Mouse (Mus musculus): ENCODE results near the gene Gm8653.
"Not testable (repeated sequence)": the region's sequence is repeated elsewhere in the genome, so short reads cannot be mapped to it uniquely, and the experiment has no call there.

Gene Gm8653

GRCm38 (mm10) chr7:22201164-22201563 lies at the start of gene Gm8653:
Gene Gm8653 (minus strand): TSS chr7:22201264.
- DNase-seq (ENCODE audit: low spot score): not testable (repeated sequence)

- DNase-seq (ENCODE audit: low spot score): not testable (repeated sequence)
These were observed 28.3 kb upstream of the Gm8653 start, which contains the start of gene Gm8453 for GRCm38 (mm10) chr7:22229384-22229783. Gene Gm8453 (minus strand): TSS chr7:22229484.

DNA sequence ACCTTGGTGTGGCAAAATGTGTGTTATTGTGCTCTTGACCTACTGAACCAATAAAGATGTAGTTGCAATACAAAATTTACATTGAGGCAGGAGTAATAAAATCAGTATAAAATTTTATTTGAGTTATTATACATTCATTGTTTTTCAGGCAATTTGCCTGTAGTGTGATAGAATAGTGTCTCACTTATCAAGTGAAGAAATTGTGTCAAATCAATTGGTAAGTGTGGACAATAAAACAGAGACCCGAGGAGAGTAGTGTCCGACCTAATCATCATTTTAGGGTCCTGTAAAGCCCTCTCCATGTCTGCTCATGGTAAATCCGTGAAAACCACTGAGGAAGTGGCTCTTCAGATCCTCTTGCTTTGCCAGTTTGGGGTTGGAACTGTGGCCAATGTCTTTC lies 12.0 kb downstream of the Gm8653 start, which contains the start of gene Vmn1r143:
Vmn1r143 (plus strand) TSS at position 301 of the 400 bp plus-strand sequence.
- not testable (repeated sequence) for DNase-seq (ENCODE audit: low spot score)

GRCm38 (mm10) chr7:22163935-22164334 lies 37.1 kb downstream of the Gm8653 start, which contains the start of gene Vmn1r142:
Gene Vmn1r142 (minus strand): TSS chr7:22164035.
- not testable (repeated sequence) for DNase-seq (ENCODE audit: low spot score)
